Mouse (Mus musculus): ENCODE measurements around the gene Brdt.
A peak's percentile ranks its signal among the peaks of the same experiment; 100 is the strongest.
"Not testable (repeated sequence)": the region's sequence is repeated elsewhere in the genome, so short reads cannot be mapped to it uniquely, and the experiment has no call there.

Brdt gene

DNA sequence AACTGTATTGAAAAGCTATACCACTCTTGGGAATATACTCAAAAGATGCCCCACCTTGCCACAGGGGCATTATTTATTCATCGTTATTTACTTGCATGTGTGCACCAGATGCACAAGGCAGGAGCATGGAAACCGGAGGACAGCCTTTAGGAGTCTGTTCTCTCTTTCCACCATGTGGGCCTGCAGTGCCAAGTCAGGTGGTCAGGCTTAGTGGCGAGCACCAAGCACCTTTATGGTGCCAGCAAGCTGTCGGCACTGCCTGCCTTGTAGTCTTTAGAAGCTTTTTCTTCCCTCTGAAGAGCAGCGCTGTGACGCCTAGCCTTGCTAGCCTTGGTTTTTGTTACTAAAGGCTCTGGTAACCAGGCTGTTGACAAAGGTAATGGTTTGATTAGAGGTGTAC, 11.9 kb downstream of the Brdt start:
- DNase-seq: no peak

DNA sequence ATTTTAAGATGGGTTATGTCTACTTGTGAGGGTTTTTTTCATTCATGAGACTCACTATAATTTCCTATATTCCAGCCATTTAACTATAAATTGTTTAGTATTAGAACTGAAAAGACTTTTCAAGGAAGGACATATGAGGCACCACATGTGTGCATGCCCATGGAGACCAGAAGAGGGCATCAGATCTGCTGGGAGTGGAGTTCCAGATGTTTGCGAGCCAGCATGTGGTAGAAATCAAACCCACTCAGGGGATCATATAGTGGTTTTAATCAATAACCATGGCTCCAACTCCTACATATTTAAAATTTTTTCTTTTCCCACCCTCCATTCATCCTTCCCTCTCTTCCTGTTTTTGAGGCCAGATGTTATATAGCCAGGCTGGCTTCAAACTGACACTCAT, 15.3 kb downstream of the Brdt start:
- DNase-seq: no peak

GRCm38 (mm10) chr5:107352566-107352965, 21.6 kb downstream of the Brdt start:
- peak in 1 of 2 experiments; percentile 60 for DNase-seq

GRCm38 (mm10) chr5:107353981-107354380, 23.0 kb downstream of the Brdt start:
- DNase-seq: peak; percentile 38 to 68

- peak; percentile 48 to 65 for DNase-seq
Measured at GRCm38 (mm10) chr5:107355801-107356200, 24.8 kb downstream of the Brdt start.

DNA sequence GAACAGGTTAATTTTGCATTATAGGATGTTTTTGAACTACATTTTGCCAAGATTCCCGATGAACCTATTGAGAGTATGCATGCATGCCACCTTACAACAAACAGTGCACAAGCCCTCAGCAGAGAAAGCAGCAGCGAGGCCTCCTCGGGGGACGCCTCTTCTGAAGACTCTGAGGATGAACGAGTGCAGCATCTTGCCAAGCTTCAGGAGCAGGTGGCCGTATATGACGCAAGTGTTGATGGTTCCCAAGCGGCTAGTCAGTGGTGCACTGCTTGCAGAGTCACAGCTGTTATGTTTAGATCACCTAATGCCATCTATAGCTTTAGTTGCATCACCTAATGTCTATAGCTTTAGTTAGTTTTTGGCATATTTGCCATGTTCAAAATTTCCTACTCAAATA, 26.8 kb downstream of the Brdt start:
- DNase-seq: no peak

DNA sequence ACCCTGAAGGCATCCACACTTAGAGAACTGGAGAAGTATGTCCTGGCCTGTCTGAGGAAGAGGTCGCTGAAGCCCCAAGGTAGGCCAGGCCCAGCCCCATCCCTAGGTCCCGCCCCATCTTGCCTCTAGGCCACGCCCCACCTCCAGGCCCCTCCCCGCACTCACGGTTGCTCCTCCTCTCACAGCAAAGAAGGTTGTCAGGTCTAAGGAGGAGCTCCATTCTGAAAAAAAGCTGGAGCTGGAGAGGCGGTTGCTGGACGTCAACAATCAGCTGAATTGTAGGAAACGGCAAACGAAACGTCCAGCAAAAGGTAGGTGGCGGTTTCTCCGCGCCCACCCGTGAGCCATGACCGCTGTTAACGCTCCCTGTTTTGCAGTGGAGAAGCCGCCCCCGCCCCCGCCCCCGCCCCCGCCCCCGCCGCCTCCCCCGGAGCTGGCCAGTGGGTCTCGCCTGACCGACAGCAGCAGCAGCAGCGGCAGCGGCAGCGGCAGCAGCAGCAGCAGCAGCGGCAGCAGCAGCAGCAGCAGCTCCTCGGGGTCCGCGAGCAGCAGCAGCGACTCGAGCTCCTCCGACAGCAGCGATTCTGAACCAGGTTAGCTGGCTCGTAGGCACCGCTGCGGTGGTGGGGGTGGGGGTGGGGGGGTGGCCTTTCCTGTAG, 28.6 kb downstream of the Brdt start:
- peak; percentile 80 to 86 for DNase-seq

DNA sequence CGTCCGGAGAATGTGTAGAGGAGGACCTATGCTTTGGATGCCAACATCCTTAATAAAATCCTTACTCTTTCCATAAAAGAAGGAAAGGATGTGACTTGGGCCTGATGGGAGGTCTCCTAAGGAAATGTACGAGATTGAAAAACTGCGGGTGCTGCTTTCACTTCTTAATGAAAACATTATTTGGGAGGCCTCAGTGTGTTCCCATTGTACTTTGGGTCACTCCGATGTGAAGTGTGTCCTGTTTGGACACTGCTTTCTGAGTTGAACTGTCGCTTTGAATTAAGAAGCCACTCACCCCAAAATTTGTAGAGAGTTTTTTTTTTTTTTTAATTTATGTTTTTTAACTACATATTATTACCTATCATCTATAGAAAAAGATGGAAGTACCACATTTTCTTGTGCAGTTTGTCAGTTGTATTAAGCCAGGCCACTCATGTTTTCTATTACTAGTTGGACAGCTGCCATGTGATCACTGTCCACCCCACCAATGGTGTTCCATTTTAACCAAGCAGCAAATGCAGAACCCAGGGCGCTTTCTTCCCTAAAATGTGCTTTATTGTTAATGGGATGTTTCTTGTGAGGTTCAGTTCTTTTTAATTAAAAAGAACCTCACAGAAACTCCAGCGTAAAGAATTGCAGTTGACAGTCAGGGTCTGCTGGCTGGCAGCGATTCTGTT, 29.2 kb downstream of the Brdt start:
- no peak for DNase-seq

GRCm38 (mm10) chr5:107370040-107370439, 39.1 kb downstream of the Brdt start:
- DNase-seq: no peak

GRCm38 (mm10) chr5:107371335-107371734, 40.4 kb downstream of the Brdt start:
- DNase-seq: no peak

GRCm38 (mm10) chr5:107373256-107373655, 42.3 kb downstream of the Brdt start:
- peak; percentile 46 to 67 for DNase-seq

DNA sequence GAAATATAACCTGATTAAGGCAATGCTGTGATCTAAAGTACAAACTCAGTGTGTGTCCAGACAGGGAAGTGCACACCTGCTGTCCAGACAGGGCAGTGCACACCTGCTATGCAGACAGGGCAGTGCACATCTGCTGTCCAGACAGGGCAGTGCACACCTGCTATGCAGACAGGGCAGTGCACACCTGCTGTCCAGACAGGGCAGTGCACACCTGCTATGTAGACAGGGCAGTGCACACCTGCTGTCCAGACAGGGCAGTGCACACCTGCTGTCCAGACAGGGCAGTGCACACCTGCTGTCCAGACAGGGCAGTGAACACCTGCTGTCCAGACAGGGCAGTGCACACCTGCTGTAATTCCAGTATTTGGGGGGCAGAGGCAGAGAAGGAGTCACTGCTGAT, 55.5 kb downstream of the Brdt start:
- not testable (repeated sequence) for DNase-seq

DNA sequence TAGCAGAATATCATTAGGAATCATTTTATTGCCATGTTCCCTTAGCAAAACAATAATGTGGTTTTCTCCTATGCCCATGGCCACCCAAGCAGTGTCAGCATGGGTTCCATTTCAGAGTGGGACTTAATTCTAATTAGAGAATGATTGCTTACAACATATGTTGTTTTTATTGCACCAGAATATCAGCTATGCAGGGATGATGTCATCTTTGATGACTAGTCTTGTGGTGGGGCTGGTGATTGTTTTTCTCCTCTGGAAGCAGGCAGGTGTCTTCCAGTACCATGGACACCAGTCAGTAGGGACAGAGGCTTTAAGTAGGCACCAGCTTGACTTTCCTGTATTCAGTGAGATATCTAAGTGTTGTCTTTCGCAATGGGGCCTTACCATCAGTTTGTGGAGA, 56.8 kb downstream of the Brdt start:
- DNase-seq: no peak

- no peak for DNase-seq
Measured at GRCm38 (mm10) chr5:107389373-107389772, 58.4 kb downstream of the Brdt start.

- no peak for DNase-seq
Measured at GRCm38 (mm10) chr5:107394437-107394836, 63.5 kb downstream of the Brdt start.

DNA sequence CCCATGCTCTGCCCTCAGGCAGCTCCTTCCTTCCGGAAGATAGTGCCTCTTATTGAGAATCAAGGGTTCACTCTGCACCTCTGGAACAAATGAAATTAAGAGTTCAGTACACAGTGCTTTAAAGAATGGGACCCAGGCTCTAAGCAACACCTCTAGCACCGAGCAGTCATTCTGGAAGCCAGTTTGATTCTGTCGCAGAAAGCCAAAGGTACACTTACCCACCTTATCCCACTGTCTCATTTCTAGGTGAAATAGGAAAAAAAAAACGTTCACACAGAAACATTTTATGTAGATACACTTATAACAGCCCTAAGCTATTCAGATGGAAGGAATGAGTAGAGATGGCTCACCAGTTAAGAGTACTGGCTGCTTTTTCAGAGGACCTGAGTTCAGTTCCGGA, 71.5 kb downstream of the Brdt start, which contains the start of gene Ephx4:
Gene Ephx4 (plus strand): TSS at position 301 of the 400 bp plus-strand sequence.
- no peak for DNase-seq

DNA sequence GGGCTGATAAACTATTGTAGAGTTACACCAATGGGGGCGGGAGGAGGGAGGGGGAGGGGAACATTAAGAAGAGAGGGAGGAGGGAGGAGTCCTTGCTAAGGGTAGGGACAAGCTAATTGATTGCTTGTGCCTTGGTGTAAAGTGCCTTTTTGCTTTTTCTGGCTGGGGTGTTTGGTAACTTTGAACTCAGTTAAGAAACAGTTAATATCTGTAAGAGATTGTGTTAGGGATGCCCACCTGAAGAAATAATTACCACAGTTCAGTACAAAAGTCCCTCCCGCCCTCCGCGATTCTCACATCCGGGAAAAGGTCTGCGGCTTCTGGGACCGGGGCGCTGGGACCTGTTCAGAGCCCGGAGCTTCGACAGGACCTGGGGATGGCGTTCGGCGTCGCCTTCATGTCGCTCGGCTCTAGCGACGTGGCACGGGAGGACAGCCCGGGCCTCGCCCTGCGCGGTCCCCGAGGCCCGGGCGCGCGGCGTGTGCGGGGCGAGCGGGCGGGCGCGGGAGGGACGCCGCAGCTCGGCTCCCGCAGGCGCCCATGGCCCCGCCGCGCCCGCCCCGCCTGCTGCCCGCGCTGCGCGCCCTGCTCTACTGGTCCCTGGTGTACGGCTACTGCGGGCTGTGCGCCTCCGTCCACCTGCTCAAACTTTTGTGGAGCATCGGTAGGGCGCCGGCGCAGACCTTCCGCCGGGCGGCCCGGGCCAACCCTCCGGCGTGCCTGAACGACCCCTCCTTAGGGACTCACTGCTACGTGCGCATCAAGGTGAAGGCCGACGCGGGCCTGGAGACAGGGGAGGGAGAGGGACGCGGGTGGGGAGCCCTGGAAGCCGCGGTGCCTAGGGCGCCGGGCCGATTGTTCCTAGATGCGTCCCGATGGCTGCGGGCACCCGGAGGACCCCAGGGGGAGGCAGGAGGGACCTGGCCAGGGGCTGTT, 72.3 kb downstream of the Brdt start:
- DNase-seq: peak in 1 of 2 experiments; percentile 4

GRCm38 (mm10) chr5:107403947-107404684, 73.2 kb downstream of the Brdt start:
- no peak for DNase-seq

DNA sequence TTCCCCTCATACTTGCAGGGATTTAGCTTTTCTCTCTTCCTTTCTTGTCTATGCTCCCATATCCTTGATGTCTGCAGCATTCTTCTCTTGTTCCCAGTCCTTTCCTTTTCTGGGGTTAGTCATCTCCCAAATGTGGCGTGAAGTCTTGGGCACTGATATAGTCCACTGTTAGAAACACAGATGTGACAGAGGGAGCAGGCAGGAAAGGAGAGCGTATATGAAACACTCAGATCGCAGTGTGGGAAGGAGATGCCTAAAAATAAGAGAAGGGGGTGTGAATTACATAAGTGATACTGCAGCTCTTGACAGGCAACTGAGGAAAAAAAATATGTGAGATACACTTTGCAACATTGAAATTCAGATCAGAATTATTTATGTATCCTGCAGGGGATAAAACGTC, 74.4 kb downstream of the Brdt start:
- no peak for DNase-seq

- DNase-seq: no peak
Measured at GRCm38 (mm10) chr5:107410305-107410704, 79.3 kb downstream of the Brdt start.

GRCm38 (mm10) chr5:107411326-107411725, 80.4 kb downstream of the Brdt start:
- DNase-seq: no peak

GRCm38 (mm10) chr5:107412285-107412684, 81.3 kb downstream of the Brdt start:
- DNase-seq: no peak

- DNase-seq: no peak
Measured at GRCm38 (mm10) chr5:107415098-107415497, 84.1 kb downstream of the Brdt start.

Measured in thymus, adult 18-20 months (tissue).